Mouse (Mus musculus): Measurements from ENCODE around the gene Il9.

The Il9 gene

GRCm38 (mm10) chr13:56482146-56482545, at the start of gene Il9:
Il9 (minus strand) TSS chr13:56482246.
- no peak for DNase-seq

- DNase-seq, result no peak
Measured at GRCm38 (mm10) chr13:56529685-56530084, 47.6 kb upstream of the Il9 start.

- no peak for DNase-seq
Measured at GRCm38 (mm10) chr13:56529031-56529430, 47.0 kb upstream of the Il9 start.

- DNase-seq, result no peak
Measured at GRCm38 (mm10) chr13:56528281-56528680, 46.2 kb upstream of the Il9 start.

GRCm38 (mm10) chr13:56527846-56528245, 45.8 kb upstream of the Il9 start:
- DNase-seq, result no peak

GRCm38 (mm10) chr13:56526871-56527270, 44.8 kb upstream of the Il9 start:
- no peak for DNase-seq

GRCm38 (mm10) chr13:56522821-56523167, 40.7 kb upstream of the Il9 start:
- DNase-seq, result no peak

- DNase-seq, result peak; percentile 95
Measured at GRCm38 (mm10) chr13:56522081-56522820, 40.2 kb upstream of the Il9 start, which contains the start of gene Fbxl21. Fbxl21 (plus strand) TSS chr13:56522472.

GRCm38 (mm10) chr13:56516816-56517215, 34.8 kb upstream of the Il9 start:
- DNase-seq, result no peak

- DNase-seq, result no peak
Measured at GRCm38 (mm10) chr13:56516311-56516710, 34.3 kb upstream of the Il9 start.

- DNase-seq, result no peak
Measured at GRCm38 (mm10) chr13:56513595-56513994, 31.5 kb upstream of the Il9 start.

- DNase-seq, result no peak
Measured at GRCm38 (mm10) chr13:56509796-56510195, 27.8 kb upstream of the Il9 start.

GRCm38 (mm10) chr13:56506871-56507496, 24.9 kb upstream of the Il9 start:
- DNase-seq, result peak; percentile 56

- DNase-seq, result no peak
Measured at GRCm38 (mm10) chr13:56501866-56502420, 19.9 kb upstream of the Il9 start.

- DNase-seq, result no peak
Measured at GRCm38 (mm10) chr13:56500636-56501035, 18.6 kb upstream of the Il9 start.

GRCm38 (mm10) chr13:56500132-56500531, 18.1 kb upstream of the Il9 start:
- no peak for DNase-seq

GRCm38 (mm10) chr13:56494440-56494839, 12.4 kb upstream of the Il9 start:
- DNase-seq, result no peak

- DNase-seq, result no peak
Measured at GRCm38 (mm10) chr13:56488012-56488411, 6.0 kb upstream of the Il9 start.

- DNase-seq, result no peak
Measured at GRCm38 (mm10) chr13:56478027-56478426, 4.0 kb downstream of the Il9 start.

GRCm38 (mm10) chr13:56477271-56477670, 4.8 kb downstream of the Il9 start:
- no peak for DNase-seq

GRCm38 (mm10) chr13:56476790-56477189, 5.3 kb downstream of the Il9 start:
- DNase-seq, result peak; percentile 70

- DNase-seq, result peak; percentile 49
Measured at GRCm38 (mm10) chr13:56475363-56475762, 6.7 kb downstream of the Il9 start.

- DNase-seq, result no peak
Measured at GRCm38 (mm10) chr13:56472661-56473060, 9.4 kb downstream of the Il9 start.

GRCm38 (mm10) chr13:56471951-56472350, 10.1 kb downstream of the Il9 start:
- DNase-seq, result no peak
